ENCODE assay signal across 8 mouse cellular contexts in the genomic region with DNA sequence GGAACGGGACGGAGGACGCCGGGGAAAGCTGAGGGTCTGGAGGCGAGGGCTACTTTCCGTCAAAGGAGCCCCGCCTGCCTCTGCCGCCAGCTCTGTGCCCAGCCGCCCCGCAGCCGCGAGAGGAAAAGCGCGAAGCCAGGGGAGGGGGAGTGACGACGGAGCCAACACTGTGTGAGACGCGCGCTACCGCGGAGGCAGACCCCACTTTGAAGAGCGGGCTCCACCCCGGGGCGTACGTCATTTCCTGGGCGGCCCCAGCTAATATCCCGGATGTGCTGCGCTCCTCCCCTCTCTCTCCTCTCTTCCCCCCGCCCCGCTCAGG. TPM values are rescaled to one million over a fixed set of nuclear protein-coding genes. Genes with fewer than 3 reads are reported as not detected.
DNase-seq lines count a peak whose midpoint lies in the region; ATAC-seq lines count a peak whose summit lies in the region.

No protein-coding gene starts in this region.

- peak overlapping the region; percentile 92 for H3K9ac ChIP-seq in forebrain, embryonic 13.5 days
- peak overlapping the region; percentile 96 for H3K9ac ChIP-seq in liver, embryonic 15.5 days
- peak overlapping the region; percentile 97 for H3K9ac ChIP-seq in neural tube, embryonic 11.5 days (ENCODE audit: low read length)

- H3K4me3 ChIP-seq in forebrain, embryonic 13.5 days: peak overlapping the region; percentile 85
- peak overlapping the region; percentile 97 for H3K4me3 ChIP-seq in liver, embryonic 15.5 days (replicated peaks)
- peak overlapping the region; percentile 96 for H3K4me3 ChIP-seq in neural tube, embryonic 11.5 days (ENCODE audit: low read depth, low read length)

- intact Hi-C loops in heart, postnatal 10 days (cut with DNase I): loop anchor here (5.0 kb wide), 1 partner anchor 564 kb away; no protein-coding TSS in a partner anchor

- peak overlapping the region; percentile 47 for H3K4me2 ChIP-seq in forebrain, embryonic 13.5 days
- H3K4me2 ChIP-seq in liver, embryonic 15.5 days: peak overlapping the region; percentile 97
- peak overlapping the region; percentile 72 for H3K4me2 ChIP-seq in neural tube, embryonic 11.5 days (ENCODE audit: low read depth)

- ATAC-seq in forebrain, embryonic 13.5 days: peak; percentile 99
- ATAC-seq in liver, embryonic 15.5 days (ENCODE audit: insufficient read depth): peak; percentile 96
- ATAC-seq in neural tube, embryonic 11.5 days (ENCODE audit: insufficient read depth, low FRiP score, low TSS enrichment): peak; percentile 98

- WGBS in forebrain, embryonic 13.5 days: under 1% methylated on average over 21 of the region's 30 CpGs
- under 1% methylated on average over 28 of the region's 30 CpGs for WGBS in liver, embryonic 15.5 days (ENCODE audit: insufficient replicate concordance)
- WGBS in neural tube, embryonic 11.5 days: 0% methylated on average over 24 of the region's 30 CpGs

- H3K4me1 ChIP-seq in forebrain, embryonic 13.5 days: peaks cover 12% of the 10 kb centered on the region
- H3K4me1 ChIP-seq in liver, embryonic 15.5 days (replicated peaks): peaks cover 14% of the 10 kb centered on the region
- no peaks in the 10 kb centered on the region for H3K4me1 ChIP-seq in neural tube, embryonic 11.5 days (ENCODE audit: control insufficient read depth, insufficient read depth, low read length)

- no peaks in the 10 kb centered on the region for H3K9me3 ChIP-seq in forebrain, embryonic 13.5 days (replicated peaks)
- H3K9me3 ChIP-seq in liver, embryonic 15.5 days (replicated peaks): no peaks in the 10 kb centered on the region
- no peaks in the 10 kb centered on the region for H3K9me3 ChIP-seq in neural tube, embryonic 11.5 days (ENCODE audit: control insufficient read depth, low read length)

- DNase-seq in ES-CJ7 (ENCODE audit: low read depth, low spot score): peak; percentile 98
- peak; percentile 92 for DNase-seq in c-Kit-positive CD71-positive TER-119-positive erythroid progenitor cells, embryonic 14.5 days (ENCODE audit: low spot score)
- peak; percentile 95 for DNase-seq in heart, postnatal 10 days
- peak; percentile 96 to 97 for DNase-seq in kidney, postnatal 4 days
- DNase-seq in neural tube, embryonic 11.5 days (ENCODE audit: low spot score): peak; percentile 96
- peak; percentile 95 for DNase-seq in telencephalon, adult 2 months (ENCODE audit: low read depth, low spot score)

- H3K36me3 ChIP-seq in forebrain, embryonic 13.5 days (ENCODE audit: poor library complexity, severe bottlenecking): no peaks in the 10 kb centered on the region
- H3K36me3 ChIP-seq in liver, embryonic 15.5 days (replicated peaks): no peaks in the 10 kb centered on the region
- no peaks in the 10 kb centered on the region for H3K36me3 ChIP-seq in neural tube, embryonic 11.5 days (ENCODE audit: control insufficient read depth, insufficient read depth, low read length)

- H3K27me3 ChIP-seq in forebrain, embryonic 13.5 days: no peaks in the 10 kb centered on the region
- H3K27me3 ChIP-seq in liver, embryonic 15.5 days: peaks cover 3% of the 10 kb centered on the region; the same call in 1 of the 2 replicates
- H3K27me3 ChIP-seq in neural tube, embryonic 11.5 days (ENCODE audit: control insufficient read depth, insufficient read depth, low read length): no peaks in the 10 kb centered on the region

- peak overlapping the region; percentile 100 for H3K27ac ChIP-seq in forebrain, embryonic 13.5 days
- peak overlapping the region; percentile 99 for H3K27ac ChIP-seq in liver, embryonic 15.5 days (replicated peaks)
- peak overlapping the region; percentile 100 for H3K27ac ChIP-seq in neural tube, embryonic 11.5 days (ENCODE audit: low read depth, low read length)

RNA-seq across cellular contexts. Expression of gene Rfx3, which starts 0.4 kb away (rescaled TPM):
- 33.1 and 40.1 TPM in 2 replicates for polyA plus RNA-seq in forebrain, embryonic 13.5 days (2015; fragmentation: Nextera tagmentation; extraction: Ambion mirVana)
- total RNA-seq in heart, postnatal 10 days (2021): 1 to 10 TPM; 5.5 to 5.9 TPM
- polyA plus RNA-seq in liver, embryonic 15.5 days (2015; fragmentation: Nextera tagmentation; extraction: Ambion mirVana): 1.6 and 1.7 TPM in 2 replicates
- 28.7 and 31.9 TPM in 2 replicates for polyA plus RNA-seq in neural tube, embryonic 11.5 days (2014; fragmentation: Nextera tagmentation; extraction: Ambion mirVana)

Comparison
In these comparisons a context has a peak if more than half of its experiments do, and no peak if none do; other contexts are left out.
1. Peak in every context shown above with its lines: DNase-seq, ATAC-seq, H3K4me3 ChIP-seq and H3K27ac ChIP-seq.
2. H3K4me2 ChIP-seq: peak in every context shown above with its lines; median percentile 97 in liver, embryonic 15.5 days; 72 in neural tube, embryonic 11.5 days; 47 in forebrain, embryonic 13.5 days.
3. RNA of gene Rfx3, which starts 0.4 kb away (polyA plus RNA-seq): 33.1 to 40.1 TPM in forebrain, embryonic 13.5 days and 28.7 to 31.9 TPM in neural tube, embryonic 11.5 days; 1.6 to 1.7 TPM in liver, embryonic 15.5 days; every median in the first group is over 10 times any median in the second.